Mouse (Mus musculus) ovary, postnatal 10 days (tissue): ENCODE measurements at regions not wholly inside any gene's neighbourhood (a gene's known extent, or its start where the extent isn't known, plus 50 kb on each side); places are given as distances from the start of the nearest gene placed in this dataset.
A peak's percentile ranks its signal among the peaks of the same experiment; 100 is the strongest.

Source experiments
- DNase-seq: peaks from one replicate; pipeline ENCODE4 v3.0.0; 2022; ENCODE audit warnings: low spot score

DNA sequence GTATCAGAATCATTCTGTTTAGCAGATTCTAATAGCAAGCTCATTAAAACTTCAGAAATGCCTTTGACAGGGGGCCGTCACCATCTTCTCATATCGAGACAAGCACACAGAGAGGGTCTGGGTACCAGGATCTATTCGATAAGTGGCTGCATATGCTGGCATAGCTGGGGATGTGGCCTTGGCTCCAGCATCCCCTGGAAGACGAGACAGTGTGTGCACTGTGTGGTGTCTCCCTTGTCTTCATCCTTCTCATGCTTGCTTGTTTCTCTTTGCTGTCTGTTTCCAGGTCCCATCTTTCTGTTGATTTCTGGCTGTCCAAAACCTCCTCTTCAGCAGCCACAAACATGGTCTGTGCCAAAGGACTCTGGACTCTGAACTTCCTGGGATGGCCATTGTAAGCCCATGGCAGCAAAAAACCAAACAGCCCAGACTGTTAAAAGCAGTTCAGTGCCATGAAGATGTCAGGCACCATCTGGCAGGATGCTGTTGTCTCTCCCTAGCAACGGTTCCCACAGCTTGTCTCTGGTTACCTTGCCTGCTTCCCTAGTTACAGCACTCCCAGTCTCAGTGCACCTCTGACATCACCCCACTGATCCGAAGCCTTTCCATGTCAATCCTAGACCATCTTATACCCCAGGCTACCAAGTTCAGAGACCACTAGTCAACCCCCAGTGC, 56.5 kb downstream of the Kctd12 start:
- DNase-seq: no peak

DNA sequence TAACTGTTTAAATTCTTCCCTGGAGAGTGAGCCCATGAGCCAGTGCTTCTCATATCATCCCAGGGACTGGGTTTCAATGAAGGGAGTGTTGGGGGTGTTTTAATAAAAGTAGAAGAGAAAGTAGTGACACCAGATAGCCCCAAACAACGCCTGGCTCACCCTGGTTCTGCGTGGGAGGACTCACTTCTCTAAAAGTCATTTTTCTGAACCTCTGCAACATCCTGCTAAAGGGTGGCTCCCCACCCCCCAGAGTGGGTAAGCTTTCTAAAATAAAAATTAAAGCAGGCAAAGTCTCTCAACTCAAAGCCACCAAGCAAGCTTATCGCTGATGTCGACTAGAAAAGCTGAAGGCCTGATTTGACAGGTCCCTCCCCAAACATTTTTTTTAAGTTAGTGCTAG, 57.8 kb downstream of the Kctd12 start:
- DNase-seq: no peak

DNA sequence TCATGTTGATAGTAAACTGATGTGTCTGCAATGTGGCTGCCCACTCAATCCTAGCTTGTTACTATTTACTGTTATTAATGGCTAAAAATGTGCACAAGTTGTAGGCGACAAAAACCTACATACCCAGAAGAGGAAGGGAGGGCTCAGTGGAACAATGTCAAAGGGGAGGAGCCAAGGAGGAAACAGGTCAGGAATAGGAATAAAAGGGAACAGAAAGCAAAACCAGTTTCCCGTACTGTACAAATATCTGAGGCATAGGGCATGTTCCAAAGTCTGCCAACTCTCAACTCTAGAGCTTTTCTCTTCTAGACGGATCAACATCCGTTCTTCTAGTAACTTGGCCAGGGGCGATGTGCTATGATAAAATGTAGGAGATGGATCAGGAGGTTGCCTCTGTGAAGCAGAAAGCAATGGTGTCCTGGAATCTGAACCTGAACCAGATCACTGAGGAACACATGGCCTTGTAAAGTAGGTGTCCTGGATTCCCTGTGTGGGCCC, 59.9 kb downstream of the Kctd12 start:
- no peak for DNase-seq

DNA sequence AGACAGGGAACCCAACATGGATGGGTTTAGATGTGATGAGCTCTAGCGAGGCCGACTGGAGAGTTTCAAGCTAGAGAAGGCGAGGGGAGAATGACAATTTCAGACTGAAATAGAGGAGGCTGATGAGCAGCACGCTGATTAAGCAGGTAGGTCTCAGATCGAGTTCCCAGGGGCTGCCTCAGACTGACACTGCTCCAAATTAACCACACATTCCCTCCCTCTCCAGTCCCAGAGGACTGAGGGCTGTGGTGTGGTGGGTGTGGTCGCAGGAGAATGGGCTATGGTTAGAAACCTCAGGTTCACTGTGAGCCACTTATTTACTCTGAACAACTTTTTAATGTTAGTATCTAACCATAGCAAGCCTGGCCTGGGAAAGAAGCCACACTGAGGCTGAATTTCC, 62.0 kb downstream of the Kctd12 start:
- no peak for DNase-seq

DNA sequence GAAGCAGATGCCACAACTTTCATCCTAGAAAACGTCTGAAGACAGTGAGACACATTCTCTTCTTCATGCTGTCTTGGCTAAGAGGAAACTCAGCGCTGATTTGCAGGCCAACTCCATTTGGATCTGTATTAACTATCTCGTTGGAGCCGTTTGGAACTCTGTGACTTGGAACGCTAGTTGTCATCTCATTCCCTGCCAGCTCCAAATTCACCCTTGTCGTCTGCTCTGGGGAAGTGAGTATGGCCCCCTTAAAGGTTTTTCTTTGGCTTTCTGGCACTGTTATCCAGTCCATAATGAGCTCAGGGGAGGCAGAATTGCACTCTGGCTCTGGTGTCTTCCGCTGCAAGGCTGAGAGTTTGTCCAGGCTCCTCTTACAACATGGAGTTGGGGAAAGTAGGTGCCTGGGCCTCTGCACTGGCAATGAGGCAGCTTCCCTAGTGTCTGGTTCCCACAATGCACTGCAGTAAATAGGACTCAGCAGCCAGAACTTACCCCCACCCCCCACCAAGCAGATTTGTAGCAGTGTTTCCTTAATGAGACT, 63.1 kb downstream of the Kctd12 start:
- no peak for DNase-seq

DNA sequence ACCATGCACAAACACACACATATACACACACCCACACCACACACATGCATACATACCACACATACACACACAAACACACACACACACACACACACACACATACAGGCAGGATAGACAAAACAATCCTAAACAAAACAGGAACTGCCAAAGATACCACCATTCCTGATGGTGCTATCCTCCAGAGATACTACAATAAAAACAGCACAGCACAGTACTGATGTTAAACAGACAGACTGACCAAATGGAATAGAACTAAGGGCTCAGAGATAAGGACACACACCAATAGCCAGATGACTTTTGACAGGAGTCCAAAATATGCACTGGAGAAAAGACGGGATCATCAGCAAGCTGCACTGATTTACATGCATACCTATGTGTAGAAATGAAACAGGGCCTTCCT, 64.5 kb downstream of the Kctd12 start:
- DNase-seq: no peak

DNA sequence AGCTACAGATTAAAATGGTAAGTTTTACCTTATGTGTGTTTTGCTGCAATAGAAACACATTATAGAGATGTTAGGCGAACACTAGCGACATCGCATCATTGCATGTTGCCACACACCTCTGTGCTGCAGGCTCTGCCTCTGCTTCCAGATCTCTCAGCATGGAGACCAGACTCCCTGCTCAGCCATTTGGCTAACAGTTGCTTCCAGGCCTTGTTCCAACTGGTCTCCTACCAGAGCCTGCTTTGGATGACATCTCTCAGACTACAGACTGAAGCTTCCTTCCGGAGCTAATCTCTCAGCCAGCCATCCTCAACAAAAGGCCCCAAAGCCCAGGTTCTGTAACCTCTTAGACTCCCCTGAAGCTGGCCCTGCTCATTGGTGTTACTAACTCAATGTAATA, 66.5 kb downstream of the Kctd12 start:
- DNase-seq: no peak

DNA sequence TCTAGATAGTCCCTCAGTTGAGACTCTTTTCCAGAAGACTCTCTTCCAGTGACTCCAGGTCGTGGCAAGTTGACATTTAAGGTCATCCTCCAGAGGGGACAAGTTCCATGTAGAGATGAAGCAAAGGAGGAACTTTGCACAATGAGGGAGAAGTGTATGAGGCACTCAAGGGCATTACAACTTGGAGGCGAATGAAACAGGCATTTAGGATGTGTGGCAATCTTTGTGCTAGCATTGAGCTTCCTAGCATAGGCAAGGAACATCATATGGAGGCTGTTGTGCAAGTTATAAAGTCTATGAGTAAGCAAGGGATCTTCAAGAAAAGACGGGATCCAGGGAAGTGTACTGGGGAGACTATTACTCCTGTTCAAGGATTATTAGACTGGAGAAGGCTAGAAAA, 70.9 kb downstream of the Kctd12 start:
- no peak for DNase-seq

DNA sequence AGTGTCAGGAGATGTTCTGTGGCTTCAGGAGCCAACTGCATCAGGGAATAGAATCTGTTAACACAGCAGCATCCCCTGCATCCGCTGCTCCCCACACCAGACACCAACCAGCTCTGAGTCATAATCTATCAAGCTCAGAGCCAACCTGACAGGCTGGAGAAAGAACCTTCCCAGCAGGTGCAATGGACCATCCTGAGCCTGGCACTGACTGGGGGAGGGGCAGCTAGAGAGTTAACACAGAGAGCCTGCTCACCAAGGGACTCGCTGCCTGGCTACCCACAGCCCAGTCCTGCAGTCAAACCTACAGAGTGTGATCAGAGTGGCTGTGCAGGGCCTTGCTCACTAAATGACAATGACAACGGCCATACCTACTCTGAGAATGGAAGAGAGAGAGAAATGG, 73.4 kb downstream of the Kctd12 start:
- no peak for DNase-seq

DNA sequence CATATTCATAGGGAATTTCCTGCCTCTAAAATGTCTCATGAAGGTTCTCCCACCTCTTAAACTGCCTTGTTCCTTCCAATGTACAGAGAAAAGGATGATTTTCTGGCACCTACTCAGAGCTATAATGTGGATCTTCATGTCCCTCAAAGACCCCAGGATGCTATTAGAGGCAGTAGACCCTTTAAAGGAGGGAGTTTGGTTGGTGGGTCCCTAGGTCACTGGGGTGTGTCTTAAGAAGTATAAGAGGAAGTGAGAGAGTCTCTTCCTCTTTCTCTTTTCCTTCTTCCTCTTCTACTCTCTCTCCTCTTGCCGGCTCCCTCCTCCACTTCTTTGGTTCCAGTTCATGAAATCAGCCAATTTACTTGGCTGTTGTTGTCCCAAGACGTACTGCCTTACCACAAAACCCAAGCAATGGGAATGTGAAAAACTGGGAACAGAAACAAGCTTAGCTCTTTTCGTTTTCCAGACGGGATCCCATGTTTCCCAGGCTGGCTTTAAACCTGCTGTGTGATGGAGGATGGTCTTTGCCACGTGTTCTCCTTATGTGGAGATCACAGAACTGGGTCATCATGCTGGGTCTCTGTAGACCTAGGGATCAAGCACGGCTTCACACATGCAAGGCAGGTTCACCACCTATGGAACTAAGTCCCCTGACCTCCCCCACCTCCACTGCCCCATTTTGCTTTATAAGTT, 74.9 kb downstream of the Kctd12 start:
- DNase-seq: no peak

DNA sequence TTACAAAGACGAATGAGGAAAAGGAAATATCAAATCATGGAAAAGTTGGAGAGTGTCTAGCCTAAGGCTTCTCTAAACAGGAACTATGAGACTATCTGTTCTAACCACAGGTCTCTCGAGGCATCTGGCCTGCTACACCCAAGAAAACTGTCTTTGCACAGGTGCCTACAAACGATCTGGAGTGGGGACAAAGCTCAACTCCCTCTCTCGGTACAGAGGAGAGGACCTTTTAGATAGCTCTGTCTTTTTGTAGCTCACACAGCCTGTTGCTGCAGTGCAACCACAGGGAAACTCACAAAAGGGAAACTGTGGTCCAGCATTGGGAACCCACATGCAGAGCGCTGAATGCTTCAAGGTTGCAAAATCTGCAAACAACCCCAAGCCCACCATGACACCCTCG, 75.6 kb downstream of the Kctd12 start:
- no peak for DNase-seq

DNA sequence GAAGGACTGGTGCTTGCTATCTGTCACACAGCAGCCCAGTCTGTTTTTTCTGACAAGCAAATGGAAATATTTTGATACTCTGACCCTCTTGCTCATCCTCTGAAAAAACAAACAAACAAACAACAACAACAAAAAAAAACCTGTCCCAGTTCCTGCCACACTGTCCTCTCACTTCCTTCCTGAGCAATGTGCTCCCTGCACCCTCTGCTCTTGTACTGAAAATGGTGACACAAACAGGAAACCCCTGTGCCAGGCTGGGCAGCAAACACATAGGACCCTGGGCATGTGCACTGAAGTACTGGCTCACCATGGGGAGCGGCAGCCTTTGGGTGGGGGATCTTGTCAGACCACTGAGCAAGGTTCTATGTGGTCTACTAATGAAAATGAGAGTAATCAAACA, 76.2 kb downstream of the Kctd12 start:
- no peak for DNase-seq

DNA sequence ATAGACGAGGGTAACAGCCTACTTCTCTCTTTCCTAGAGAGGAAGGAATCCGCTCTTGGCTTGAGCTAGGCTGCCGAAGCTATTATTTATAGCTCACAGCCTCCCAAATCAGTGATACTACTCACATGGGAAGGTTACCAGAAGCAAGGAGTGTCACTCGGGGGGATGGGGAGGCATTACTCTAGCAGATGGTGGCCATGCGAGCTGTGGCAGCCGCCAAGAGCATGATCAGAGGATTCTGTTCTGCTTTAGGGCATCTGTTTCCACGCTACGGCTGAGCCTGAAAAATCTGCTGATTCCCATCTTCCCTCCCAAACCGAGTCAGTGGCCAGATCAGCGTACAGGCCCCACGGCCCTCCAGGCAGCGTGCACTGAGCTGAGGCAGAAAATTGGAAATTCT, 79.5 kb downstream of the Kctd12 start:
- peak; percentile 19 for DNase-seq

DNA sequence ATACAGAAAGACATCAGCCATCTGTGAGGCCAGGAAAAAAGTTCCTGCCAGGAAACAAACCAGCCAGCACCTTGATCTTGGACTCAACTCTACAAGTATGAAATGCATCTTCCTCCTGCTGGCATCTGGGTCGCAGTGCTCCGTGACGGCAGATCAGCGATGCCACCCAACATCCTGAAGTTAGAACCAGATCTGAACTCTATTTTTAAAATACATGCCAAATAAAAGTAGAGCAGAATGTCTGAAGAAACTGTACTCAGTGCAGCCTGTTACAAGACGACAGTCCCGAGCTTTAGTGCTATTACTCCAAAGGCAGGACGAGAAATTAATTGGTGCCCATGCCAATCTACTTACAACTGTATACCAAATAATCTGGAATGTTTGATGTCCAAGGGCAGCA, 80.2 kb downstream of the Kctd12 start:
- no peak for DNase-seq

DNA sequence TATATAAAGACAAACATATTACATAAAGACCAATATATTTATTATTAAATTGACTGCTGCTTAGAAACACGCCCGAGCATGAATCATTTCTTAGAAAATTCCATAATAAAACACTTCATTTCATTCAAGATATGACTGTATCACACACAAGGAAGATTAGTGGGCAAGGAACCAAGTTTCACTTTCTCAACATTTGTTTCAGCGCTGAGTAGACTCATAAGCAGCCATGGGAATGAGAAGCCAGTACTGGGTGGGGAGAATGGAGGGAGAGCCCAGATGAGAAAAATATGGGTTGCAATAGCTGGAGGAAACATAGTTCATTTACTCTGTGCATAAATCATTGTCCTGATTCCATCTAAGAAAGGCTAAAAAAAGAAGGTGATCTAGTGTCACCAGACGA, 84.0 kb downstream of the Kctd12 start:
- DNase-seq: no peak

DNA sequence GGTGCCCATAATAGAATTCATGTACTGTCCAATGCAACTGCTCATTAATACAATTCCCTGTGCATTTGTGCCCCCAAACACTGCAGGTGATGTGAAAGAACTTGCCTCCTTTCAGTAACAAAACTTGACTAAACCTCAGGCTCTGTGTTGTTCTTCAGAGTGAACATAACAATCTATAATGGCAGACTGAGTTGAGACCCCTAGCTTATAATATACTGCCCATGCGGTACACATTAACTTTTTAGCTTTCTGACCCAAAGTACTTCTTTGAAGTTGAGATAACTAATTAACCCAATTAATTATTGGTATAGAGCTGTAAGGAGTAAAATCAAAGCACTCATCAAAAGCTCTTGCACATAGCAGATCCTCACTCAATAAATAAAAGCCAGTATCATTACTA, 85.4 kb downstream of the Kctd12 start:
- no peak for DNase-seq

DNA sequence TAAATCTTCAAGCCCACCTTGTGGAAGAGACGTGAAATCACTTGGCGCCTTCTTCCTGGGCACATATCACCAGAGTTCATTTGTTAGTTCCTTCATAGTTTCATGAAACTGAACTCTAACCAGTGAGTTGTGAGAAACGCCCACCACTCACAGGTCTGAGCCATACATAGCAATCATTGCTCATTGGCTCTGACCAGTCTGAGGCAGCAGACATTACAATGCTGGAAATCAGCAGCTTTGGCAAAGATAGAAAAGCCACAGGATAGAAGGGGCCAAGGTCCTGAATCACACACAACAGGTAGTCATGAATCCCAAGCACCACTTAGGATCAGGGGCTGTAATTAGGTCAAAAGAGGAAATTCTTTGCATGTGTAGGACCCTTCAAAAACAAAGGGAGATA, 85.9 kb downstream of the Kctd12 start:
- DNase-seq: no peak

DNA sequence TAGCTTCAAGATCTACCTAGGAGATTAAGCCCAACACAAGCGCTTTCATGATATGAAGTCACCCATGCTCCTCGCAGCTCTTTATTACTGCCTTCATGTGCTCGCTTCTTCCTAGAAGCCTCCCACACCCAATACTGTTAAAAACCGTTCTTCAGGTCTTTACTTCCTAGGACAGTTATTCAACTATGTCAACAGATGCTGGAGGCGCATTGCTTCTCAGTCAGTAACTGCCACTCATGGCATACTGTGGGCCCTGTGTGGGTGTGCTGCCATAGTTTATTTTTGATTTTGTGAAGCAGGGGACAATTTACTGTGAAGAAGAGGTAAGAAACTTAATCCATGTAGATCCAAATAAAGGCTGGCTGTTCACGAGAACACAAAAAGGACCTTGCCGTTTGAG, 89.2 kb downstream of the Kctd12 start:
- no peak for DNase-seq

DNA sequence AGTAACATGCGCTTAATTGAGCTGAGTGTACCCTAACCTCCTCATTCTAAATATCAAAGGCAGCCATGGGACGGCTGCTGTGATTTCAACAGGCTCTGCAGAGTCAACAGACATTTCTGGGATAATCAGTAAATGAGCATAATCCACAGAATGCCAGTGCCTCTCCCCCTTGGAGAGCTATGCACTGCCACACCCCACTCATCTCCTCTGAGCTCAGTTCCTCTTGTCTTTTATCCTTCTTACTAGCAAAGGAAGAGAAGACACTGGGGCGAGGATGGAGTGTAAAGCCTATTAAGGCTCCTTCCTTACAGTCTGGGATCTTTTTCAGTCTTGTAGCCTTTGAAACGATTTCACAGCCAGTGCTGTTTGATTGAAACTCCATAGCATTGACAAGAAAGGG, 90.9 kb downstream of the Kctd12 start:
- no peak for DNase-seq

DNA sequence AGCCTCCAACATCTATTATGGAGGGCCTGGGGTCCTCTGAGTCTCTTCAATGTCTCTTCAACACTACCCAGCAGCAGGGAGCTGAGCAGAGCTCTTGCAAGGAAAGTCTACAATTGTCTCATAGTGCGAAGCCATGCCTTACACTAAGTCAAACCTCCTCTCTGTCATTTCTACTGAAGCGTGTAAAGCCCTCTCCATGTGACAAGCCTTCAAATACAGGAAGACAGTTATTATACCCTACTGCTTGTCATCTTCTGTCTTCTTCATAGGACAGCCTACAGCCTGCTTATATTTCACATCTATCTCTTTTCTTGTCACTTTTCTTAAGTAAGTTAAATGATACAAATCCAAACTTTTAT, 97.2 kb downstream of the Kctd12 start:
- no peak for DNase-seq

DNA sequence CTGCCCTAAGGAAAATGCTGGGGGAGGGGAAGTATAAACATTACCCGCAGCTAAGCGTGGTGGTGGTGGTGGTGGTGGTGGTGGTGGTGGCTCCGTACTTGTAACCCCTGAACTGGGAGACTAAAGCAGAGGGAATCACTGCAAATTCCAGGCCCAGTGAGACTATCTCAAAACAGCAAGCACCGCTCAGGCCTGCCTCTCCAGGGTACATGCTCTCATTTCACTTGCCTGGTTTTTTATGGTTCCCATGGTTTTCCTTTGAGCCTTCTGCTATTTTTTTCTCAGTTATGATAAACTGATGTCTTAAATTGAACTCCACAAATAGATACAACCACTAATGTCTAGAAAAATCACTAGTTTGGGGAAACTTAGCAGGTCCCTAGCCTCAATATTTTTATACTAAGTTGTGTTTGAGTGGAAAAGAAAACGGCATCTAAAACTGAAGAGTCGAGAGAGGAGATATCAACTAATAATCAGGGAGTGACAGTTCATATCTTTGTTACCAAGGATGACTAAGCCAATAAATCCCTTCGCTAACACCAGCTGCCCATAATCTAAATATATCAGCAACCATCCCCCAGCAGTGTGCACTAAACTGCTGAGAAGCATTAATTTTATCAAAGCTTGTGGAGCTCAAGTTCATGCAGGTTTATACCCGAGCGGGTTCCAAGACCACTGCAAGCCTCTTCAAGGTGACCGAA, 97.7 kb downstream of the Kctd12 start:
- DNase-seq: no peak

DNA sequence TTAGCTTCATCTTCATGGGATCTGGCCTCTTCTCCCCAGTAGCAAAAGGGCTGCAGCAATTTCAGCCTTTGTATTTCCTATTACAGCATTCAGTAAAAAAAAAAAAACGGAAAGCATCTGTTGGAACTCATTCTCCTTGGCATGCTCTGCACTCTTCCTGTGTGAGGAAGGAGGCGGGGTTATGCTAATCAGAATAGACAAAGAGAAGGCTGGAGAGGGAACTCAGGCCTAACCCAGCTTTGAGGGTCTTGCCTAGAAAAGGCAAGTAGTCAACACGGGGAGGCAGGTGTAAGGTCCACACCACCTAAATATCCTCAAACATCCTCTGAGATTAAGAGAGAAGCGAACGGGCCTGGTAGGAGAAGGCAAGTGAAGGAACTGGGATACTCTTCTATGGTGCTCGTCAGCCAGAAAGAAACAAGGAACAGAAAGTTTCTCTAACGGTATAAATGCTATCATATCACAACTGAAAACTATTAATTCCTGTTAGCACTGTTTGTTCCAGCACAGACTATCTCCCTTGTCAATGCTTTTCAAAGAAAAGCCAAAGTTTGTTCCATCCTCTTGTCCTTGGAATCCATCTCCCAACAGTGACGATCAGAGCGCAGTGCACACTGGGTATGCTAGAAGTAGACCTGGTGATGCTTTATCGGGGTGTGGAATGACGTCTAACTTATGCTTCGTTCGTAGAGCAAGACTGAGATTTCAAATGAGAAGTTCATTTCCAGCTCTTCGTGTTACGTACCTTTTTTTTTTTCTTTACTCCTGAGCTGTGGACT, 98.9 kb downstream of the Kctd12 start:
- no peak for DNase-seq
